Mouse (Mus musculus) stomach, postnatal 0 days (tissue): ENCODE measurements at regions not wholly inside any gene's neighbourhood (a gene's known extent, or its start where the extent isn't known, plus 50 kb on each side); places are given as distances from the start of the nearest gene placed in this dataset.

Experiments
- ATAC-seq: fragments of 200-750 bp; cut with Nextera tagmentation; 2 replicates; pipeline ENCODE4 v1.8.0; 2017; ENCODE audit not compliant: low FRiP score, low TSS enrichment
- DNase-seq: peaks from one replicate; pipeline ENCODE4 v3.0.0-alpha.2; 2016; ENCODE audit warnings: low spot score
- H3K27ac ChIP-seq: fragments of 300-500 bp; sonication (generic); replicated peaks from 2 replicates; pipeline ENCODE4 v1.5.1; 2014; ENCODE audit warnings: mild to moderate bottlenecking, control low read depth
- H3K27me3 ChIP-seq: fragments of 300-500 bp; sonication (generic); 2 replicates; pipeline ENCODE4 v1.6.1; 2014; ENCODE audit warnings: low read length; ENCODE audit not compliant: control insufficient read depth, insufficient read depth
- H3K36me3 ChIP-seq: fragments of 300-500 bp; sonication (generic); 2 replicates; pipeline ENCODE4 v1.6.1; 2014; ENCODE audit warnings: low read length, mixed read lengths; ENCODE audit not compliant: control insufficient read depth, insufficient read depth
- H3K4me1 ChIP-seq: fragments of 300-500 bp; sonication (generic); replicated peaks from 2 replicates; pipeline ENCODE4 v1.6.1; 2014; ENCODE audit warnings: antibody characterized with exemption; ENCODE audit not compliant: control insufficient read depth, insufficient read depth
- H3K4me2 ChIP-seq: fragments of 300-500 bp; sonication (generic); replicated peaks from 2 replicates; pipeline ENCODE4 v1.6.1; 2014; ENCODE audit warnings: low read depth, mild to moderate bottlenecking, control low read depth, moderate library complexity
- H3K4me3 ChIP-seq: fragments of 300-500 bp; sonication (generic); 2 replicates; pipeline ENCODE4 v1.5.1; 2014; ENCODE audit warnings: low read depth, low read length, control low read depth
- H3K9ac ChIP-seq: fragments of 300-500 bp; sonication (generic); 2 replicates; pipeline ENCODE4 v1.6.1; 2014; ENCODE audit warnings: mild to moderate bottlenecking, low read length, control low read depth, mixed read lengths
- H3K9me3 ChIP-seq: fragments of 300-500 bp; sonication (generic); 2 replicates; pipeline ENCODE4 v1.6.1; 2016; ENCODE audit warnings: low read length; ENCODE audit not compliant: control insufficient read depth
- CTCF ChIP-seq: IDR thresholded peaks from 2 replicates; pipeline ENCODE4 v1.5.1; 2016; ENCODE audit warnings: antibody characterized with exemption, low read depth, mild to moderate bottlenecking, moderate library complexity
- EP300 ChIP-seq: optimal IDR thresholded peaks from 2 replicates; pipeline ENCODE3; 2016; ENCODE audit warnings: antibody characterized with exemption
- WGBS: fragments of 180-500 bp; shearing (Covaris S2); extraction: QIAGEN DNeasy Blood & Tissue Kit; methylation state at CpG from one replicate; pipeline ENCODE4 v1.1.7; 2014; 5-methylcytosine and 5-hydroxymethylcytosine counted together

DNA sequence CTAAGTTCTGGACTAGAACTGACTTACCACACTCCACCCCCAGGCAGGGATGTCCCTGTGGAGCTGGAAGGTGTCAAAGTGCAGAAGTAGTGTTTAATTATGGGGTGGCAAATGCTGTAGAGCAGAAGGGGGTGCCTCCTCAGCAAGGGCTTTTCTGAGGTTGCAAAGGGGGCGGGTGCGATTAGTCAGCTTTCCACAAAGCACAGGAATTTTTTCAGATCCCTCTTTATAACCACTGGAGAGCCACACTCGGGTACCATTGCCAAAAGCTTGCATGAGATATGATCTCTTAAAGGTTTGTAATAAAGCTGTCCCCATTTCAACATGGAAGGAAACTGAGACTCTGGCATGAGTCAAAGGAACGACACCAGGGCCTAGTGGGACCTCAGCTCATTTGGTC lies 381.7 kb downstream of the H2al1j start:
- H3K4me1 ChIP-seq: no peaks in the 10 kb centered on the region
- no peak overlapping the region for H3K4me2 ChIP-seq
- no peaks in the 10 kb centered on the region for H3K27me3 ChIP-seq
- no peak for DNase-seq
- H3K27ac ChIP-seq: no peak overlapping the region
- ATAC-seq: no peak
- no peaks in the 10 kb centered on the region for H3K36me3 ChIP-seq
- 64% methylated on average over 4 of the region's 4 CpGs for WGBS
- TF ChIP-seq EP300 (no peak), CTCF (no peak)
- H3K4me3 ChIP-seq: no peak overlapping the region
- no peaks in the 10 kb centered on the region for H3K9me3 ChIP-seq
- H3K9ac ChIP-seq: no peak overlapping the region

GRCm38 (mm10) chrX:11713423-11713822 lies 385.8 kb downstream of the H2al1j start:
- 86% methylated on average over 3 of the region's 3 CpGs for WGBS
- DNase-seq (no peak), ATAC-seq (no peak)
- H3K9me3 ChIP-seq: no peaks in the 10 kb centered on the region
- H3K9ac ChIP-seq: no peak overlapping the region
- H3K4me3 ChIP-seq: no peak overlapping the region
- TF ChIP-seq EP300 (no peak), CTCF (no peak)
- no peaks in the 10 kb centered on the region for H3K4me1 ChIP-seq
- H3K4me2 ChIP-seq: no peak overlapping the region
- no peak overlapping the region for H3K27ac ChIP-seq
- H3K27me3 ChIP-seq: no peaks in the 10 kb centered on the region
- no peaks in the 10 kb centered on the region for H3K36me3 ChIP-seq

DNA sequence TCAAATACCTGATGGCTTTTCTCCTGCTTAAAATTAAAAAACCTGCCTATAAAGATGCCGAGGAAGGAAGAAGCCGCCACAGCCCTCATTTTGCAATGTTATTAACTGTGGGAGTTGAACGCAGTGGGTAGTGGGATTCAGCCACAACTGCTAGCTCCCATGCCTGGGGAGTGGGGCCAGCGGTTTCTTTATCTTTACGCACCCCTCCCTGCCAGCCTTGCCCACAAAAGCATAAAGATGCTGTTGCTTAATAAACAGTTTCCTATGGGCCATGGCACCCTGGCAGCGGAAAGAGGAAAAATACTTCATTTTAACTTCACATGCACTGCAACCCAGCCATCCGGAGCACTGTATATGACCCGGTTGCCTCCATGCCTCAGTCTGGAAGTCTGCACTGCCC lies 389.2 kb downstream of the H2al1j start:
- no peaks in the 10 kb centered on the region for H3K27me3 ChIP-seq
- H3K9me3 ChIP-seq: no peaks in the 10 kb centered on the region
- no peaks in the 10 kb centered on the region for H3K4me1 ChIP-seq
- H3K36me3 ChIP-seq: no peaks in the 10 kb centered on the region
- no peak overlapping the region for H3K4me3 ChIP-seq
- ATAC-seq (no peak), DNase-seq (no peak)
- no peak overlapping the region for H3K27ac ChIP-seq
- H3K9ac ChIP-seq: no peak overlapping the region
- TF ChIP-seq EP300 (no peak), CTCF (no peak)
- WGBS: 79% methylated on average over 8 of the region's 8 CpGs
- no peak overlapping the region for H3K4me2 ChIP-seq

GRCm38 (mm10) chrX:11718778-11719177 lies 391.2 kb downstream of the H2al1j start:
- no peak for TF ChIP-seq CTCF
- TF ChIP-seq EP300: no peak
- ATAC-seq (no peak), DNase-seq (no peak)
- 66% methylated on average over 2 of the region's 2 CpGs for WGBS
- no peak overlapping the region for H3K4me2 ChIP-seq
- H3K27ac ChIP-seq: no peak overlapping the region
- no peak overlapping the region for H3K9ac ChIP-seq
- H3K36me3 ChIP-seq: no peaks in the 10 kb centered on the region
- no peak overlapping the region for H3K4me3 ChIP-seq
- H3K4me1 ChIP-seq: no peaks in the 10 kb centered on the region
- no peaks in the 10 kb centered on the region for H3K9me3 ChIP-seq
- no peaks in the 10 kb centered on the region for H3K27me3 ChIP-seq

- H3K4me3 ChIP-seq: no peak overlapping the region
- H3K9ac ChIP-seq: no peak overlapping the region
- H3K4me2 ChIP-seq: no peak overlapping the region
- ATAC-seq: no peak
- no peaks in the 10 kb centered on the region for H3K4me1 ChIP-seq
- WGBS: 65% methylated on average over 7 of the region's 7 CpGs
- TF ChIP-seq CTCF: no peak
- no peak for TF ChIP-seq EP300
- no peaks in the 10 kb centered on the region for H3K27me3 ChIP-seq
- H3K9me3 ChIP-seq: no peaks in the 10 kb centered on the region
- H3K27ac ChIP-seq: no peak overlapping the region
- H3K36me3 ChIP-seq: no peaks in the 10 kb centered on the region
- DNase-seq: no peak
Measured at GRCm38 (mm10) chrX:11720517-11720916, 392.9 kb downstream of the H2al1j start.

- ATAC-seq: no peak
Measured at GRCm38 (mm10) chrX:11722730-11723129, 395.1 kb downstream of the H2al1j start.

More at GRCm38 (mm10) chrX:11722730-11723129, 395.1 kb downstream of the H2al1j start:
- Histone ChIP-seq H3K9me3 (no peaks in the 10 kb centered on the region), H3K27ac (no peak overlapping the region), H3K4me2 (no peak overlapping the region), H3K4me3 (no peak overlapping the region), H3K4me1 (no peaks in the 10 kb centered on the region), H3K27me3 (no peaks in the 10 kb centered on the region), H3K9ac (no peak overlapping the region), H3K36me3 (no peaks in the 10 kb centered on the region)
- TF ChIP-seq EP300 (no peak), CTCF (no peak)
- no peak for DNase-seq
- WGBS: 60% methylated on average over 4 of the region's 4 CpGs
